Mouse (Mus musculus): ENCODE measurements around the gene Pls1.

Pls1 gene

GRCm38 (mm10) chr9:95844825-95845460 lies at the start of gene Pls1:
Pls1 (minus strand) TSS chr9:95845311.
- peak; percentile 87 to 91 for DNase-seq

- DNase-seq = no peak
Observed at GRCm38 (mm10) chr9:95882751-95883150, 37.6 kb upstream of the Pls1 start.

- no peak for DNase-seq
Observed at GRCm38 (mm10) chr9:95878246-95878645, 33.1 kb upstream of the Pls1 start.

DNA sequence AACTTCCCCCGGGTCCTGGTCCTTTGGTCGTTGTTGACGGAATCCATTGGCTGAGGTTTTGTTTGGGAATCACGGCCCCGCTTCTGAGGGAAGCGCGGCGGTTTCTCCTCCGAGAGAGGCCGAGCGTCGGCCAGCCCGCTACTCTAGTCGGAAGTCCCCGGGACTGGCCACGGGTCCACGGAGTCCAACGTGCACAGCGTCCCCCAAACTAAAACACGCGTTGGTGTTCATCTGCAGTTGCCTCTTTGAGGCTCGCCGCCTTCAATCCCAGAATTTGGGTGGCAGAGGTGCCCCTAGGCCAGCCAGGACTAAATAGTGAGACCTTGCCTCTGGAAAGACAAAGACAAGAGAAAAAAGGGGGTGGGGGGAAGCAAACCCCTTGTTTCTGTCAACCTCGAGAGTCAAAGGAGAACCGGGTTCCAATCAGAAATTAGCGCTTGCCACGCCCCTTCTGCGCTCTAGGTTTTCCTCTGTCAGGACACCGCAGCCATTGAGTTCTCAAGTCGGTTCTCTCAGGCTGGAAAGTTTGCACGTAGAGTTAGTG lies 13.0 kb upstream of the Pls1 start:
- DNase-seq = peak in 1 of 2 experiments; percentile 66

- peak; percentile 96 to 97 for DNase-seq
Observed at GRCm38 (mm10) chr9:95857414-95858026, 12.4 kb upstream of the Pls1 start, which contains the start of gene Atr. Atr (plus strand) TSS chr9:95857597.

DNA sequence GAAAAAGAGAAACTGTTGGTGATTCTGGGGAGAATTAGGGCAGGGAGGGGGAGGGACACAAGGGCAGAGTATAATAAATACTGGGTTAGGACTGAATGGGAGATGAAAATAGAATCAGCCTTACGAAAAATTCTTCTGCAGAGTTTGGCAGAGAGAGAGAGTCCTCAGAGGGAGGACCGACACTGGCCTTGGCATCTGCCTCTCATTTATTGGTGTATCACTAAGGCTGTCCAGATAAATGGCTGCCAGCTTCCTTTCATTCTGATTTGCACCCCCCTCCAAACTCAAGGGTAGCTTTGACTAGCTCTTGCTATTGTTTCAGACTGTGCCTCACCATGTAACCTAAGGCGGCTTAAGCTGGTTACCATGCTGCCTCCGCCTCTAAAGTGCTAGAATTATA lies 10.9 kb upstream of the Pls1 start:
- no peak for DNase-seq

- peak; percentile 68 to 87 for DNase-seq
Observed at GRCm38 (mm10) chr9:95854891-95855290, 9.8 kb upstream of the Pls1 start.

DNA sequence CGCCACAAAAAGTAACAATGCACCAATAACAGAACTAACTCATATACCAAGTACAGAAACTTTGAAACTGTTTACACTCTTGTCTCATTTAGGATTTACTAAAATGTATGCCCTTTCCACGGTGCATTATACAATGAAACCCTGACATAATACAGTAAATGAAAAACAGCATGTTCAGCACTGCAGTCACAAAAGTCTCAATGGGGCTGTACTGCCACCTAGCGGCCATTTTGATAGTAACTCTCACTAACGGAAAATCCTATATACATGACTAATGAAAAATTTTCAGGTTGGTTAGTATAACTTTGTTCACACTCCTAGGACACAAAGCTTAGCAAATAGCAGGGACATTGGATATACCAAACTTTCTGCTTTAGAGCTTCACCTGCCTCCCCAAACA lies 7.8 kb upstream of the Pls1 start:
- DNase-seq = peak; percentile 71 to 90

DNA sequence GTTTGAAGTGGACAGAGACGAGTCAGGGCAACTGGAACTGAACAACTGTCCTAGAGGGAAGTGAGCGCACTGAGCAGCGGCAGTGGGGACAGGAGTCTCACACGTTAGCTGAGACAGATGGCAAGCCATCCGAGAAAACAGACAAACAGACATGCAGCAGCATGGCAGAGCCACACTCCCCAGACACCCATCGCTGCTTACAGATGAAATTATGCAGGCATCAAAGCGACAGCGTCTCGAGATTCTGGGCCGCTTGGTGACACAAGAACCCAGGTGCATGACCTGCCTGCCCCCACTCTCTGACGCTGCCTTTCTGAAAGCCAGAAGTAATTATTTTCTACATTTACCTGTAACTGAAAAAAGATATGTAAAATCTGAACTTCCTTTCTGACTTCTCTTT lies 6.6 kb upstream of the Pls1 start:
- peak in 1 of 2 experiments; percentile 26 for DNase-seq

DNA sequence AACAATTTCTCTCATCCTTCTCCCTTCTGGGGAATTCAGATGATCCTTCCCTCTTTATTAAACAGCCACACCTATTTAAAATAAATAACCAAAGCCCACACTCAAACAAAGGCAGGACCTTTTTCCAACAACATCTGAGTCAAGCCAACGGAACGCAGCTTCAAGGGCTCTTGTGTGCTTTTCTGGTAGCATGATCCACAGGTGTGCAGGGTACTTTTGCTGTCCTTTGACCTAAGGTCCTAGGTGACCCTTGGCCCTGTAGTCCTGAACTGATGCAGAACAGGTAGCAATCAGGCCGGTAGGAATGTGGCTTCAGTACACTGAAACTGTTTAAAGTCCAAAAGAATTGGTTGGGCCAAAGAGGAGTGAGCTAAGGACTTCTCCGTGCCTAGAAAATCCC lies 600 bp upstream of the Pls1 start:
- peak; percentile 46 to 52 for DNase-seq

DNA sequence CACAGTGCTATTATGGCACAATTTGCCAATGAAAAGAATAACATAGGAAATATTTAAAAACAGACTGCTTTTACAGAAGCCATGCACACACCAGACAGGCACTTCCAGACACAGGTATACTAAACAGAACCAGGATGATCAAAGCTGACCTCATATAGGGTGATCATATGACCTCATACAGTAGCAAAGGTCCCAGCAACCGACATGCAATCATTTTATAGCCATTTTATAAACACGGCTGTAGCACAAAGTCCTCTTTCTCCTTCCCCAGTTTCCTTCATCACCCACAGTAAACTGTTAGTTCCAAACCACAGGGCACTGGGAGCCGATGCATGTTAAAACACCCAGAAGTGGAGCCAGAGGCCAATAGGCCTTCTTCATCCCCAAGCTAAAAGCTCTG lies 5.7 kb downstream of the Pls1 start:
- no peak for DNase-seq

DNA sequence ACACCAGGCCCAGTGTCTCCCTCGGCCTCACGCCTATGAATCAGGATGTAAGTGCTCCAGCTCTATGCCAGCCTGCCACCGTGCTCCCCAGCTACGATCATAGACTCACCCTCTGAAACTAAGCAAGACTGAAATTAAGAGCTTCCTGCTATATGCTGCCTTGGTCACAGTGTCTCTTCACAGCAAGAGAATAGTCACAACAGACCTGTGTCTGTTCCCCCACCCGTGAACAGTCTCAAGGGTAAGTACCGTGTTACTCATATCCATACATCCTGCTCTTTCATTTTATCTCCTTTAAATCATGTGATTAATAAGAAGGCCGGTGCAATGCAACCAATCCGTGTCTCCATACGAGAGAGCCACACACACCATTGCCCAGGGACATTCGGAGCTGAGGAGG lies 9.4 kb downstream of the Pls1 start:
- DNase-seq = no peak

DNA sequence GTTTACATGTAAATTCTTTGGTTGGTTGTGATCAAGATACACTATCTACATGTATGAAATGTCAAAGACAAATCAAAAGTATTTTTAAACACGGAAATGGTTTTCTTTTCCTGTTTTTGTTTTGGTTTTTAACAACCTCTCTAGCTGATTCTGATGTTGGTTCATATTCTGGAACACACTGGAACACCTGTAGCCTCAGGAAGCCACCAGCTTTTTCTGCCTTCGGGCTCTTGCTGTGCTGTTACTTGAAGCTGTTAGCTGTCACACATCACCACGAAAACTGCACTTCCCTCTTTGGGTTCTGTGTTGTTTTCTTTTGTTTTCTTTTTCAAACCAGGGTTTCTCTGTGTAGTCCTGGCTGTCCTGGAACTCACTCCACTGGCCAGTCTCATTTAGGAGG lies 10.3 kb downstream of the Pls1 start:
- DNase-seq = no peak

DNA sequence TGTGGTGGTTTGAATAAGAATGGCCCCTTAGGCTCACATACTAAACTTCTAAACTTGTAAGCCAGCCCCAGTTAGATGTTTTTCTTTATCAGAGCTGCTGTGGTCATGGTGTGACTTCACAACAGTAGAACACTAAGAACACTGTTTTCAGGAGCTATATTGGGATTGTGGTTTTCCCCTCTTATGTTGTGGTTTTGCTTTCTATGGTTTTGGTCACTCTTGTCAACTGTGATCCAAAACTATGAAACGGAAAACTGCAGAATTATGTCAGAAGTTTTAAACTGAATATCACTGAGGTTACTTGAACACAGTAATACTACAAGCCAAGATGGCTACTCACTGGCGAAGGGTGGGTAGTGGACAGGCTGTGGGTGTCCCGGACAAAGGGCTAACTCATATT lies 12.4 kb downstream of the Pls1 start:
- DNase-seq = no peak

- DNase-seq = no peak
Observed at GRCm38 (mm10) chr9:95827565-95827964, 17.5 kb downstream of the Pls1 start.

- no peak for DNase-seq
Observed at GRCm38 (mm10) chr9:95822531-95822930, 22.6 kb downstream of the Pls1 start.

DNA sequence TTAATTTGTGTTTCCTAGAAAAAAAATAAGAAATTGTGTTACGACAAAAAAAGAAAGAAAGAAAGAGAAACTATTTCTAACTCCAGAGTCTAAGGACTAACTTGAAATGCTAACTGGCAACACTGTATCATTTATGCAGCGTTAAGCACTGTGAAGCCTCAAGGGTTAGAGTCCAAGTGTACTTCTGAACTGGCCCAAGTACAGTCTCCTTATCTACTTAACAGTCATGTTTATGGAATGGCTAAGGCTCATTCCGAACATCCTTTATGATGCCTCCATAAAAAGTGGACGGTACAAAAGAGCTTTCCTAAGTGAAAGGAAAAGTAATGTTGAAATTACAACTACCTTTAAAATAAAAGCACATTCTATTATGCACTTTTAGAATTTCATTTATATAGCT lies 29.4 kb downstream of the Pls1 start:
- peak in 1 of 2 experiments; percentile 45 for DNase-seq

- peak in 1 of 2 experiments; percentile 14 for DNase-seq
Observed at GRCm38 (mm10) chr9:95815015-95815673, 30.0 kb downstream of the Pls1 start.

- peak in 1 of 2 experiments; percentile 36 for DNase-seq
Observed at GRCm38 (mm10) chr9:95813721-95814531, 31.2 kb downstream of the Pls1 start.

DNA sequence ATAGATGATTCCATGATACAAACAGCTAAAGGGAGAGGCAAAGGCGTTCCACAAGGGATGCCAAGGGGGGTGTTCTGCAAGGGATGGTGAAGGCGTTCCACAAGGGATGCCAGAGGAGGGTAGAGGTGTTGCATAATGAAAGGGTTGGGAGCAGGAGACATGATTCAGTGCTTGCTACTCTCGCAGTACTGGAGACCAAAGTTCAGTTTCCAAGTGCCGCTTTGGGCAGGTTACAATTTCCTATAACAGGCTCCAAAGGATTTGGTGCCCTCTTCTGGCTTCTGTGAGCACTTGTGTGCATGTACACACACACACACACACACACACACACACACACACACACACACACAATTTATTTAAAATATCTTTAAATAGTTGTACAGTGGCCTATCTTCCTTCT lies 33.3 kb downstream of the Pls1 start:
- peak; percentile 59 to 80 for DNase-seq

GRCm38 (mm10) chr9:95809596-95809995 lies 35.5 kb downstream of the Pls1 start:
- no peak for DNase-seq

- DNase-seq = no peak
Observed at GRCm38 (mm10) chr9:95805449-95805848, 39.7 kb downstream of the Pls1 start.

GRCm38 (mm10) chr9:95803783-95804182 lies 41.3 kb downstream of the Pls1 start:
- DNase-seq = no peak
